30 mouse cellular contexts compared by ENCODE assay signal in genomic region chr13:95949356-95949755, GRCm38 (mm10). TPM values are rescaled to one million over a fixed set of nuclear protein-coding genes. Genes with fewer than 3 reads are reported as not detected.
DNase-seq lines count a peak whose midpoint lies in the region; ATAC-seq and TF ChIP-seq lines count a peak whose summit lies in the region.
"Had no signal": no experiment of that assay in that cellular context is flagged by ENCODE, and none has a peak within 500 bp of the region (broad histone marks: within the 10 kb centered on the region; RNA-seq: fewer than 3 reads in every experiment).

No protein-coding gene starts in this region.

- TF ChIP-seq POLR2A in bone marrow macrophage, adult 2 months (IDR thresholded peaks at IDR 0.05; ENCODE audit: borderline replicate concordance, low read depth, low read length) = no peak

- H3K4me2 ChIP-seq in intestine, embryonic 16.5 days (ENCODE audit: low read depth, low read length) = no peak overlapping the region
- H3K4me2 ChIP-seq in intestine, embryonic 15.5 days (replicated peaks) = no peak overlapping the region
- H3K4me2 ChIP-seq: embryonic facial prominence, embryonic 12.5 days; kidney, embryonic 15.5 days; liver, embryonic 15.5 days; lung, embryonic 15.5 days; midbrain, embryonic 12.5 days; neural tube, embryonic 13.5 days had no signal

- WGBS in intestine, embryonic 16.5 days = 64% methylated on average over 4 of the region's 4 CpGs
- 63% methylated on average over 4 of the region's 4 CpGs for WGBS in intestine, embryonic 15.5 days

- no peaks in the 10 kb centered on the region for H3K9me3 ChIP-seq in intestine, embryonic 16.5 days (ENCODE audit: control insufficient read depth, low read length)
- no peaks in the 10 kb centered on the region for H3K9me3 ChIP-seq in intestine, embryonic 15.5 days
- H3K9me3 ChIP-seq: embryonic facial prominence, embryonic 12.5 days; kidney, embryonic 15.5 days; liver, embryonic 15.5 days; lung, embryonic 15.5 days; megakaryocyte, embryonic 14.5 days; midbrain, embryonic 12.5 days; neural tube, embryonic 13.5 days had no signal

- no peak for ATAC-seq in intestine, embryonic 16.5 days
- ATAC-seq in intestine, embryonic 15.5 days = no peak
- peak; percentile 5; the same call in 1 of the 2 replicates for ATAC-seq in megakaryocyte progenitor cell, adult 5-6 weeks (replicated peaks; ENCODE audit: poor library complexity)
- ATAC-seq: activated CD4-positive, CD25-positive, alpha-beta regulatory T cell, adult 4 months; CD4-positive, CD25-positive, alpha-beta regulatory T cell, adult 4 months; forebrain, embryonic 14.5 days; hindbrain, embryonic 16.5 days had no signal

- peak overlapping the region; percentile 72; the same call in 1 of the 2 replicates for H3K27ac ChIP-seq in intestine, embryonic 16.5 days (ENCODE audit: low read length)
- no peak overlapping the region for H3K27ac ChIP-seq in intestine, embryonic 15.5 days
- H3K27ac ChIP-seq in bone marrow macrophage, adult 2 months (ENCODE audit: insufficient read depth, low read depth, low read length) = peak overlapping the region; percentile 38; the same call in 1 of the 2 replicates
- H3K27ac ChIP-seq: embryonic facial prominence, embryonic 12.5 days; gastrocnemius, adult 2 months; heart, adult 2 months; kidney, embryonic 15.5 days; liver, embryonic 15.5 days; lung, embryonic 15.5 days; midbrain, embryonic 12.5 days; neural tube, embryonic 13.5 days had no signal

- no peak overlapping the region for H3K4me3 ChIP-seq in intestine, embryonic 16.5 days (ENCODE audit: low read length)
- H3K4me3 ChIP-seq in intestine, embryonic 15.5 days (replicated peaks) = no peak overlapping the region
- no peak overlapping the region for H3K4me3 ChIP-seq in bone marrow macrophage, adult 2 months (ENCODE audit: insufficient read depth, low read length)
- H3K4me3 ChIP-seq: embryonic facial prominence, embryonic 12.5 days; gastrocnemius, adult 2 months; heart, adult 2 months; kidney, embryonic 15.5 days; liver, embryonic 15.5 days; lung, embryonic 15.5 days; megakaryocyte, embryonic 14.5 days; midbrain, embryonic 12.5 days; myocyte; neural tube, embryonic 13.5 days had no signal

- H3K4me1 ChIP-seq in intestine, embryonic 16.5 days (ENCODE audit: control insufficient read depth, insufficient read depth, low read length) = peaks cover 19% of the 10 kb centered on the region
- H3K4me1 ChIP-seq in intestine, embryonic 15.5 days (replicated peaks) = peaks cover 13% of the 10 kb centered on the region
- peaks cover 17% of the 10 kb centered on the region for H3K4me1 ChIP-seq in bone marrow macrophage, adult 2 months (ENCODE audit: control insufficient read depth, insufficient read depth, low read length)
- H3K4me1 ChIP-seq: embryonic facial prominence, embryonic 12.5 days; lung, embryonic 15.5 days had no signal

- H3K36me3 ChIP-seq in intestine, embryonic 16.5 days (ENCODE audit: control insufficient read depth, insufficient read depth, low read length) = no peaks in the 10 kb centered on the region
- H3K36me3 ChIP-seq in intestine, embryonic 15.5 days = no peaks in the 10 kb centered on the region
- H3K36me3 ChIP-seq: embryonic facial prominence, embryonic 12.5 days; kidney, embryonic 15.5 days; liver, embryonic 15.5 days; lung, embryonic 15.5 days; midbrain, embryonic 12.5 days; neural tube, embryonic 13.5 days had no signal

- H3K27me3 ChIP-seq in intestine, embryonic 16.5 days (replicated peaks; ENCODE audit: control insufficient read depth, insufficient read depth, low read length) = no peaks in the 10 kb centered on the region
- no peaks in the 10 kb centered on the region for H3K27me3 ChIP-seq in intestine, embryonic 15.5 days (replicated peaks)
- H3K27me3 ChIP-seq: embryonic facial prominence, embryonic 12.5 days; kidney, embryonic 15.5 days; liver, embryonic 15.5 days; lung, embryonic 15.5 days; megakaryocyte, embryonic 14.5 days; midbrain, embryonic 12.5 days; neural tube, embryonic 13.5 days had no signal

- TF ChIP-seq CTCF in bone marrow macrophage, adult 2 months (IDR thresholded peaks at IDR 0.05; ENCODE audit: low read depth, low read length) = no peak

- DNase-seq in spleen, postnatal 4 days (ENCODE audit: low spot score in 2 of 2) = peak; percentile 12 to 55
- no peak for DNase-seq in spleen, postnatal 14 days (ENCODE audit: low spot score in 2 of 2)
- no peak for DNase-seq in MN1 (ENCODE audit: low spot score)
- DNase-seq: adrenal gland, adult 2 months; adrenal gland, postnatal 36 days; cerebellum, adult 11-12 months; cerebellum, adult 9-11 months; embryo, embryonic 11 days; gastrocnemius, adult 2 months; gastrocnemius, postnatal 36 days; heart, adult 2 months; left cerebral cortex, postnatal 4 days; retina, postnatal 1 day; right cerebral cortex, postnatal 14 days had no signal

- no peak overlapping the region; the same call in 1 of the 2 replicates for H3K9ac ChIP-seq in intestine, embryonic 16.5 days (ENCODE audit: low read depth, low read length)
- no peak overlapping the region for H3K9ac ChIP-seq in intestine, embryonic 15.5 days
- H3K9ac ChIP-seq: embryonic facial prominence, embryonic 12.5 days; kidney, embryonic 15.5 days; liver, embryonic 15.5 days; lung, embryonic 15.5 days; midbrain, embryonic 12.5 days; neural tube, embryonic 13.5 days had no signal

RNA-seq across cellular contexts. Expression of gene Iqgap2, which starts 57.6 kb away (rescaled TPM):
- 29.4 and 32.5 TPM in 2 replicates for polyA plus RNA-seq in intestine, embryonic 16.5 days (2015; fragmentation: Nextera tagmentation; extraction: Ambion mirVana)
- 27.3 and 28.6 TPM in 2 replicates for polyA plus RNA-seq in intestine, embryonic 15.5 days (2015; fragmentation: Nextera tagmentation; extraction: Ambion mirVana)
- 43.3 and 48.2 TPM in 2 replicates for polyA plus RNA-seq in bone marrow macrophage, adult 2 months (2012; ENCODE audit: insufficient read depth, insufficient read length, missing spikeins)
- 95.0 and 97.5 TPM in 2 replicates for total RNA-seq in megakaryocyte progenitor cell, adult 5-6 weeks (2015)
- 128 and 149 TPM in 2 replicates for total RNA-seq in megakaryocyte progenitor cell, adult 5-6 weeks (2017)

Comparison
In these comparisons a context has a peak if more than half of its experiments do, and no peak if none do; other contexts are left out.
1. DNase-seq: peak in spleen, postnatal 4 days (2 of 2); none in spleen, postnatal 14 days (0 of 2) and MN1 (single experiment).